Mouse (Mus musculus): Measurements from ENCODE around the gene H1foo.

H1foo gene

GRCm38 (mm10) chr6:115961743-115962142 is 17.0 kb downstream of the H1foo start:
- DNase-seq (ENCODE audit: low read depth, low spot score), result no peak

GRCm38 (mm10) chr6:115962439-115963085 is 17.8 kb downstream of the H1foo start:
- no peak for DNase-seq (ENCODE audit: low read depth, low spot score)

GRCm38 (mm10) chr6:115963656-115964055 is 18.9 kb downstream of the H1foo start:
- no peak for DNase-seq (ENCODE audit: low read depth, low spot score)

- no peak for DNase-seq (ENCODE audit: low read depth, low spot score)
Measured at GRCm38 (mm10) chr6:115966227-115966966, 21.7 kb downstream of the H1foo start.

GRCm38 (mm10) chr6:115967291-115967880 is 22.6 kb downstream of the H1foo start:
- no peak for DNase-seq (ENCODE audit: low read depth, low spot score)

- DNase-seq (ENCODE audit: low read depth, low spot score), result no peak
Measured at GRCm38 (mm10) chr6:115968086-115968485, 23.3 kb downstream of the H1foo start.

GRCm38 (mm10) chr6:115968700-115969099 is 24.0 kb downstream of the H1foo start:
- DNase-seq (ENCODE audit: low read depth, low spot score), result no peak

GRCm38 (mm10) chr6:115969103-115969502 is 24.4 kb downstream of the H1foo start:
- DNase-seq (ENCODE audit: low read depth, low spot score), result no peak

GRCm38 (mm10) chr6:115969952-115970351 is 25.2 kb downstream of the H1foo start:
- no peak for DNase-seq (ENCODE audit: low read depth, low spot score)

- no peak for DNase-seq (ENCODE audit: low read depth, low spot score)
Measured at GRCm38 (mm10) chr6:115971273-115972060, 26.7 kb downstream of the H1foo start.

- DNase-seq (ENCODE audit: low read depth, low spot score), result no peak
Measured at GRCm38 (mm10) chr6:115972083-115972764, 27.5 kb downstream of the H1foo start.

GRCm38 (mm10) chr6:115973139-115973875 is 28.6 kb downstream of the H1foo start:
- no peak for DNase-seq (ENCODE audit: low read depth, low spot score)

GRCm38 (mm10) chr6:115973881-115974662 is 29.3 kb downstream of the H1foo start:
- no peak for DNase-seq (ENCODE audit: low read depth, low spot score)

GRCm38 (mm10) chr6:115975606-115976005 is 30.9 kb downstream of the H1foo start:
- DNase-seq (ENCODE audit: low read depth, low spot score), result no peak

GRCm38 (mm10) chr6:115977810-115978209 is 33.1 kb downstream of the H1foo start:
- no peak for DNase-seq (ENCODE audit: low read depth, low spot score)

GRCm38 (mm10) chr6:115978596-115978995 is 33.9 kb downstream of the H1foo start:
- DNase-seq (ENCODE audit: low read depth, low spot score), result no peak

- no peak for DNase-seq (ENCODE audit: low read depth, low spot score)
Measured at GRCm38 (mm10) chr6:115982889-115983288, 38.2 kb downstream of the H1foo start.

GRCm38 (mm10) chr6:115983306-115984038 is 38.7 kb downstream of the H1foo start:
- DNase-seq (ENCODE audit: low read depth, low spot score), result no peak

- no peak for DNase-seq (ENCODE audit: low read depth, low spot score)
Measured at GRCm38 (mm10) chr6:115984580-115984979, 39.8 kb downstream of the H1foo start.
